Mouse (Mus musculus) hindbrain, embryonic 14.5 days (tissue): Measurements from ENCODE around the gene Pfkfb3. TPM values are rescaled to one million over a fixed set of nuclear protein-coding genes. Genes with fewer than 3 reads are reported as not detected.
A peak's percentile ranks its signal among the peaks of the same experiment; 100 is the strongest.

Experiments used
- ATAC-seq: fragments of 200-750 bp; cut with Nextera tagmentation; 2 replicates; pipeline ENCODE4 v1.8.0; 2017; ENCODE audit warnings: moderate number of reproducible peaks, mild to moderate bottlenecking, moderate TSS enrichment, moderate library complexity; ENCODE audit not compliant: low FRiP score
- DNase-seq: peaks from one replicate; pipeline ENCODE4 v3.0.0-alpha.2; 2015; ENCODE audit warnings: low spot score
- H3K27ac ChIP-seq: fragments of 300-500 bp; sonication (generic); 2 replicates; pipeline ENCODE4 v1.5.1; 2014; ENCODE audit warnings: mild to moderate bottlenecking, moderate library complexity
- H3K27me3 ChIP-seq: fragments of 300-500 bp; sonication (generic); 2 replicates; pipeline ENCODE4 v1.6.1; 2014; ENCODE audit warnings: mild to moderate bottlenecking, low read length, mixed read lengths; ENCODE audit not compliant: control insufficient read depth, insufficient read depth
- H3K36me3 ChIP-seq: fragments of 300-500 bp; sonication (generic); replicated peaks from 2 replicates; pipeline ENCODE4 v1.6.1; 2014; ENCODE audit not compliant: control insufficient read depth, insufficient read depth
- H3K4me1 ChIP-seq: fragments of 300-500 bp; sonication (generic); replicated peaks from 2 replicates; pipeline ENCODE4 v1.6.1; 2014; ENCODE audit warnings: antibody characterized with exemption, low read length, mixed read lengths; ENCODE audit not compliant: control insufficient read depth, insufficient read depth
- H3K4me2 ChIP-seq: fragments of 300-500 bp; sonication (generic); replicated peaks from 2 replicates; pipeline ENCODE4 v1.6.1; 2014; ENCODE audit warnings: mild to moderate bottlenecking, moderate library complexity
- H3K4me3 ChIP-seq: fragments of 300-500 bp; sonication (generic); replicated peaks from 2 replicates; pipeline ENCODE4 v1.5.1; 2014; ENCODE audit warnings: mild to moderate bottlenecking, low read length
- H3K9ac ChIP-seq: fragments of 300-500 bp; sonication (generic); 2 replicates; pipeline ENCODE4 v1.6.1; 2014
- H3K9me3 ChIP-seq: fragments of 300-500 bp; sonication (generic); 2 replicates; pipeline ENCODE4 v1.6.1; 2016; ENCODE audit warnings: low read length; ENCODE audit not compliant: control insufficient read depth
- WGBS: fragments of 180-500 bp; shearing (Covaris S2); extraction: QIAGEN DNeasy Blood & Tissue Kit; methylation state at CpG from one replicate; pipeline ENCODE4 v1.1.7; 2014; 5-methylcytosine and 5-hydroxymethylcytosine counted together
- polyA plus RNA-seq: library from polyadenylated mRNA; unstranded; fragments of >200 nt; fragmentation: Nextera tagmentation; extraction: Ambion mirVana; gene quantifications from 2 replicates; pipeline ENCODE4 v1.2.1, GENCODE M21; 2014

The Pfkfb3 gene
- polyA plus RNA-seq, 1 experiment from 2014 or later, result 32.0 TPM

- DNase-seq, result no peak
- Histone ChIP-seq H3K27ac (no peak overlapping the region), H3K4me3 (no peak overlapping the region), H3K9ac (no peak overlapping the region), H3K9me3 (no peaks in the 10 kb centered on the region), H3K27me3 (no peaks in the 10 kb centered on the region), H3K4me1 (peaks cover 46% of the 10 kb centered on the region), H3K4me2 (no peak overlapping the region), H3K36me3 (peaks cover 30% of the 10 kb centered on the region)
- 89% methylated on average over 3 of the region's 3 CpGs for WGBS
- ATAC-seq, result no peak
Measured at GRCm38 (mm10) chr2:11496601-11497031, 57.3 kb downstream of the Pfkfb3 start.

GRCm38 (mm10) chr2:11494841-11495255 is 59.0 kb downstream of the Pfkfb3 start:
- ATAC-seq (peak; percentile 84), DNase-seq (peak; percentile 57)
- Histone ChIP-seq H3K27me3 (no peaks in the 10 kb centered on the region), H3K4me2 (no peak overlapping the region), H3K36me3 (peaks cover 48% of the 10 kb centered on the region), H3K4me1 (peaks cover 40% of the 10 kb centered on the region), H3K27ac (0 out of 2 replicates have a peak overlapping the region, but pooled peaks have one; percentile 7), H3K4me3 (no peak overlapping the region), H3K9ac (no peak overlapping the region), H3K9me3 (no peaks in the 10 kb centered on the region)
- WGBS, result 40% methylated on average over 7 of the region's 7 CpGs

- Histone ChIP-seq H3K9ac (no peak overlapping the region), H3K9me3 (no peaks in the 10 kb centered on the region), H3K27ac (no peak overlapping the region), H3K36me3 (peaks cover 61% of the 10 kb centered on the region), H3K4me2 (no peak overlapping the region), H3K4me1 (peaks cover 21% of the 10 kb centered on the region; the same call in 1 of the 2 replicates), H3K4me3 (no peak overlapping the region), H3K27me3 (no peaks in the 10 kb centered on the region)
- DNase-seq (no peak), ATAC-seq (no peak)
- WGBS, result 96% methylated on average over 5 of the region's 5 CpGs
Measured at GRCm38 (mm10) chr2:11492855-11493254, 61.0 kb downstream of the Pfkfb3 start.

GRCm38 (mm10) chr2:11491471-11491870 is 62.4 kb downstream of the Pfkfb3 start:
- ATAC-seq (no peak), DNase-seq (no peak)
- 69% methylated on average over 3 of the region's 3 CpGs for WGBS
- Histone ChIP-seq H3K4me1 (peaks cover 8% of the 10 kb centered on the region; the same call in 1 of the 2 replicates), H3K27ac (no peak overlapping the region), H3K9ac (no peak overlapping the region), H3K4me3 (no peak overlapping the region), H3K27me3 (no peaks in the 10 kb centered on the region), H3K9me3 (no peaks in the 10 kb centered on the region), H3K4me2 (no peak overlapping the region), H3K36me3 (peaks cover 73% of the 10 kb centered on the region)

- DNase-seq (no peak), ATAC-seq (no peak)
- 92% methylated on average over 4 of the region's 4 CpGs for WGBS
- H3K27me3 ChIP-seq, result no peaks in the 10 kb centered on the region
- H3K9ac ChIP-seq, result no peak overlapping the region
- H3K9me3 ChIP-seq, result no peaks in the 10 kb centered on the region
- H3K27ac ChIP-seq, result no peak overlapping the region
- peaks cover 3% of the 10 kb centered on the region; the same call in 1 of the 2 replicates for H3K4me1 ChIP-seq
- no peak overlapping the region for H3K4me3 ChIP-seq
- H3K4me2 ChIP-seq, result no peak overlapping the region
- H3K36me3 ChIP-seq, result peaks cover 82% of the 10 kb centered on the region
Measured at GRCm38 (mm10) chr2:11490554-11490953, 63.3 kb downstream of the Pfkfb3 start.

GRCm38 (mm10) chr2:11483226-11483625 is 70.7 kb downstream of the Pfkfb3 start:
- no peaks in the 10 kb centered on the region for H3K9me3 ChIP-seq
- 90% methylated on average over 4 of the region's 4 CpGs for WGBS
- no peak for ATAC-seq
- H3K4me3 ChIP-seq, result no peak overlapping the region
- H3K9ac ChIP-seq, result no peak overlapping the region
- peaks cover 100% of the 10 kb centered on the region for H3K36me3 ChIP-seq
- H3K4me2 ChIP-seq, result no peak overlapping the region
- H3K4me1 ChIP-seq, result no peaks in the 10 kb centered on the region
- H3K27me3 ChIP-seq, result no peaks in the 10 kb centered on the region
- DNase-seq, result no peak
- H3K27ac ChIP-seq, result no peak overlapping the region

GRCm38 (mm10) chr2:11482364-11482763 is 71.5 kb downstream of the Pfkfb3 start:
- Histone ChIP-seq H3K4me3 (no peak overlapping the region), H3K9ac (no peak overlapping the region), H3K9me3 (no peaks in the 10 kb centered on the region), H3K4me1 (no peaks in the 10 kb centered on the region), H3K27ac (no peak overlapping the region), H3K27me3 (no peaks in the 10 kb centered on the region), H3K4me2 (no peak overlapping the region), H3K36me3 (peaks cover 100% of the 10 kb centered on the region)
- WGBS, result 90% methylated on average over 7 of the region's 7 CpGs
- ATAC-seq (no peak), DNase-seq (no peak)

- H3K27ac ChIP-seq, result no peak overlapping the region
- no peak overlapping the region for H3K9ac ChIP-seq
- H3K4me3 ChIP-seq, result no peak overlapping the region
- H3K4me1 ChIP-seq, result no peaks in the 10 kb centered on the region
- H3K27me3 ChIP-seq, result no peaks in the 10 kb centered on the region
- peaks cover 99% of the 10 kb centered on the region for H3K36me3 ChIP-seq
- 91% methylated on average over 2 of the region's 2 CpGs for WGBS
- ATAC-seq (no peak), DNase-seq (no peak)
- no peak overlapping the region for H3K4me2 ChIP-seq
- H3K9me3 ChIP-seq, result no peaks in the 10 kb centered on the region
Measured at GRCm38 (mm10) chr2:11478960-11479359, 74.9 kb downstream of the Pfkfb3 start.

- ATAC-seq, result no peak
- H3K4me3 ChIP-seq, result no peak overlapping the region
- H3K36me3 ChIP-seq, result peaks cover 99% of the 10 kb centered on the region
- 81% methylated on average over 7 of the region's 7 CpGs for WGBS
- no peaks in the 10 kb centered on the region for H3K4me1 ChIP-seq
- H3K27ac ChIP-seq, result no peak overlapping the region
- DNase-seq, result no peak
- H3K27me3 ChIP-seq, result no peaks in the 10 kb centered on the region
- H3K9ac ChIP-seq, result no peak overlapping the region
- no peak overlapping the region for H3K4me2 ChIP-seq
- H3K9me3 ChIP-seq, result no peaks in the 10 kb centered on the region
Measured at GRCm38 (mm10) chr2:11475316-11475715, 78.6 kb downstream of the Pfkfb3 start.

GRCm38 (mm10) chr2:11464661-11465099 is 89.2 kb downstream of the Pfkfb3 start:
- Histone ChIP-seq H3K4me2 (no peak overlapping the region), H3K9ac (no peak overlapping the region), H3K4me3 (no peak overlapping the region), H3K4me1 (no peaks in the 10 kb centered on the region), H3K27ac (no peak overlapping the region), H3K27me3 (no peaks in the 10 kb centered on the region), H3K36me3 (no peaks in the 10 kb centered on the region), H3K9me3 (no peaks in the 10 kb centered on the region)
- ATAC-seq, result peak; percentile 88
- 19% methylated on average over 3 of the region's 3 CpGs for WGBS
- peak; percentile 38 for DNase-seq
